Mouse (Mus musculus) adrenal gland, adult 10 weeks (tissue): ENCODE data around the gene 2610002M06Rik. TPM values are rescaled to one million over a fixed set of nuclear protein-coding genes. Genes with fewer than 3 reads are reported as not detected.

Source experiments
- polyA plus RNA-seq: library from polyadenylated mRNA; stranded (reverse); fragments of 350-450 nt; fragmentation: Illumina TruSeq; extraction: RNeasy Lipid Tissue Mini Kit (QIAGEN cat#74804); gene quantifications from one replicate; pipeline ENCODE4 v1.2.3, GENCODE M21; 2014; ENCODE audit warnings: low read depth, low replicate concordance

Gene 2610002M06Rik
- 50.9 TPM for polyA plus RNA-seq

GRCm38 (mm10) chrX:107816218-107816554 is at the start of gene 2610002M06Rik:
TSS of gene 2610002M06Rik (minus strand) at chrX:107816334.

GRCm38 (mm10) chrX:107792290-107792689 is 23.8 kb downstream of the 2610002M06Rik start, which contains the start of gene Tent5d:
TSS of gene Tent5d (plus strand) at chrX:107792590.

Other genes starting within 250 kb of the 2610002M06Rik start
- not detected for gene Tbx22, start 148.4 kb downstream of the 2610002M06Rik start, polyA plus RNA-seq
- not detected for gene Tent5d, start 23.7 kb downstream of the 2610002M06Rik start, polyA plus RNA-seq
- gene Gm732, start 132.1 kb upstream of the 2610002M06Rik start, polyA plus RNA-seq: not detected